Mouse (Mus musculus): ENCODE data around the gene Rad51b.

GRCm38 (mm10) chr12:79606197-79606631 lies 309.1 kb downstream of the Rad51b start:
- TF ChIP-seq CTCF (IDR thresholded peaks at IDR 0.05; ENCODE audit: low read depth) (no peak), EP300 (IDR thresholded peaks at IDR 0.05; ENCODE audit: low read depth) (no peak)
